Mouse (Mus musculus): ENCODE data around the gene Irf2bpl. TPM values are rescaled to one million over a fixed set of nuclear protein-coding genes. Genes with fewer than 3 reads are reported as not detected.

The Irf2bpl gene
- total and polyA plus RNA-seq, 3 experiments = 6.9 to 8.0 TPM; not detected in 1

DNA sequence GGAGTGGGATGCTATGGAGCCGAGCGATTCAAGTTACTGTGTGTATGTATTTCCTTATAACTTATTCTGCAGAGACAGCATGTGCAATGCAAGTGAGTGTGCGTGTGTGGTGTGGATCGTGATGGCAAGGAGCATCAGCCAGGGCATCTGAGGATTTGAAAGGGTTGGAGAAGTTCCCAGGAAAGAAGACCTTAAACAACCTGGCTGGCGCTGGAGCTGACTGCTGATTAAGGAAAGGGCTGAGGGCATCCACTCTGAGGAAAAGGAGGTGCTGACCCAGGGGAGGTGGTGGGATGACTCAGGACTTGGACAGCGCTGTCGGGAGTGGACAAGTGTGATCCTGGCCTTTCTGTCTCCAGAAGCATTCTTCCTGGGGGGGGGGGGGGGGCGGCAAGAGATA lies 27.3 kb downstream of the Irf2bpl start:
- DNase-seq (ENCODE audit: low read depth, low spot score) = no peak
- no peak for TF ChIP-seq SIN3A (IDR thresholded peaks at IDR 0.05; ENCODE audit: low read length)
- no peak for TF ChIP-seq RAD21 (IDR thresholded peaks at IDR 0.05; ENCODE audit: low read depth, low read length)
- no peak for TF ChIP-seq ZNF384 (IDR thresholded peaks at IDR 0.05; ENCODE audit: low read depth, low read length)
- no peak for TF ChIP-seq RCOR1 (IDR thresholded peaks at IDR 0.05; ENCODE audit: low read depth, low read length)
- TF ChIP-seq GABPA (IDR thresholded peaks at IDR 0.05; ENCODE audit: low read depth, low read length) = no peak
- TF ChIP-seq POLR2A (IDR thresholded peaks at IDR 0.05; ENCODE audit: control insufficient read depth in 1 of 2, insufficient read depth in 1 of 2, low read depth in 1 of 2, low read length in 2 of 2, poor library complexity in 1 of 2) = no peak
- no peak for TF ChIP-seq USF1 (IDR thresholded peaks at IDR 0.05; ENCODE audit: low read depth, low read length)
- TF ChIP-seq NRF1 (IDR thresholded peaks at IDR 0.05; ENCODE audit: insufficient read depth, low read depth, low read length, poor library complexity, severe bottlenecking) = no peak
- TF ChIP-seq KAT2A (conservative IDR thresholded peaks at IDR 0.05; ENCODE audit: low read depth, low read length) = no peak
- TF ChIP-seq ZMIZ1 (IDR thresholded peaks at IDR 0.05; ENCODE audit: low read depth, low read length) = no peak
- TF ChIP-seq TBP (IDR thresholded peaks at IDR 0.05; ENCODE audit: low read depth, low read length) = no peak
- no peak for TF ChIP-seq E2F4 (IDR thresholded peaks at IDR 0.05; ENCODE audit: borderline replicate concordance, low read depth, low read length)
- no peak for TF ChIP-seq NELFE (IDR thresholded peaks at IDR 0.05; ENCODE audit: low read depth, low read length)
- TF ChIP-seq CTCF (IDR thresholded peaks at IDR 0.05 in 2 of 3, conservative IDR thresholded peaks at IDR 0.05 in 1 of 3; ENCODE audit: control insufficient read depth in 1 of 3, insufficient read depth in 1 of 3, low read depth in 2 of 3, low read length in 3 of 3, poor library complexity in 1 of 3, severe bottlenecking in 1 of 3) = no peak
- H3K9ac ChIP-seq (ENCODE audit: control insufficient read depth, low read depth, low read length, poor library complexity, severe bottlenecking) = no peak overlapping the region
- no peaks in the 10 kb centered on the region for H3K9me3 ChIP-seq (replicated peaks; ENCODE audit: insufficient read depth, low read length)
- no peak overlapping the region for H3K27ac ChIP-seq (ENCODE audit: control insufficient read depth, low read depth, low read length)
- peaks cover 0 to under 1% of the 10 kb centered on the region in 2 experiments; a peak in 1 of 4 replicates for H3K27me3 ChIP-seq (ENCODE audit: control insufficient read depth in 1 of 2, insufficient read depth in 2 of 2, low read length in 2 of 2)
- no peaks in the 10 kb centered on the region for H3K79me2 ChIP-seq (ENCODE audit: control insufficient read depth, insufficient read depth, low read length, poor library complexity)
- H3K36me3 ChIP-seq (ENCODE audit: control insufficient read depth in 1 of 2, insufficient read depth in 2 of 2, low read length in 2 of 2) = no peaks in the 10 kb centered on the region; a peak in 1 of 4 replicates
- peaks cover 4 to 14% of the 10 kb centered on the region in 2 experiments; a peak in 3 of 4 replicates for H3K4me1 ChIP-seq (ENCODE audit: control insufficient read depth in 1 of 2, insufficient read depth in 2 of 2, low read length in 2 of 2)
- H3K4me3 ChIP-seq (ENCODE audit: control insufficient read depth in 1 of 2, insufficient read depth in 1 of 2, low read depth in 2 of 2, low read length in 2 of 2) = no peak overlapping the region

DNA sequence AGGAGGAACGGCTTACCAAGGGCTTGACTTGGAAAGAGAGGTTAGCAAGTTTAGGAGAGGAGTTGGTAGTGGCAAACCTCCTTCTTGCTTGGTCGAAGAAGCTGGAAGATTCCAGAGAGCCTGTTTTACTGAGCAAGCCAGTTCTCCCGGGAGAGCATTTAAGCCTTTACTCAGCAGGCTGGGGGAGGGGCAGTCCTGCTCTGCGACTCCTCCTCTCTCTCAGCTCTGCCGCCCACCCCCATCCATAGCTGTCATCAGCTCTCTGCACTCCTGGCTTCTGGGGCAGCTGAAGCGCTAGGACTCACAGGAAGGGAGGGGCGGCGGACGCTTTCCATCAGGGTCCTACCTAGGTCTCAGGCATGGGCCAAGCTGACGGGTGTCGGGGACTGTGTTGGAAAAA lies 28.9 kb downstream of the Irf2bpl start:
- no peaks in the 10 kb centered on the region; a peak in 1 of 4 replicates for H3K36me3 ChIP-seq (ENCODE audit: control insufficient read depth in 1 of 2, insufficient read depth in 2 of 2, low read length in 2 of 2)
- peaks cover 0 to 2% of the 10 kb centered on the region in 2 experiments; a peak in 2 of 4 replicates for H3K27me3 ChIP-seq (ENCODE audit: control insufficient read depth in 1 of 2, insufficient read depth in 2 of 2, low read length in 2 of 2)
- H3K9me3 ChIP-seq (replicated peaks; ENCODE audit: insufficient read depth, low read length) = no peaks in the 10 kb centered on the region
- H3K4me1 ChIP-seq (ENCODE audit: control insufficient read depth in 1 of 2, insufficient read depth in 2 of 2, low read length in 2 of 2) = peaks cover 4 to 14% of the 10 kb centered on the region in 2 experiments; a peak in 3 of 4 replicates
- no peaks in the 10 kb centered on the region for H3K79me2 ChIP-seq (ENCODE audit: control insufficient read depth, insufficient read depth, low read length, poor library complexity)
- H3K4me3 ChIP-seq (ENCODE audit: control insufficient read depth in 1 of 2, insufficient read depth in 1 of 2, low read depth in 2 of 2, low read length in 2 of 2) = no peak overlapping the region
- TF ChIP-seq ZKSCAN1 (IDR thresholded peaks at IDR 0.05; ENCODE audit: low read depth, low read length) (no peak), KAT2A (conservative IDR thresholded peaks at IDR 0.05; ENCODE audit: low read depth, low read length) (no peak), CHD2 (IDR thresholded peaks at IDR 0.05; ENCODE audit: low read length) (no peak), TBP (IDR thresholded peaks at IDR 0.05; ENCODE audit: low read depth, low read length) (no peak), CHD1 (IDR thresholded peaks at IDR 0.05; ENCODE audit: low read depth, low read length) (no peak), MAX (IDR thresholded peaks at IDR 0.05; ENCODE audit: low read length) (no peak), TAL1 (IDR thresholded peaks at IDR 0.05; ENCODE audit: low read length) (no peak), SIN3A (IDR thresholded peaks at IDR 0.05; ENCODE audit: low read length) (no peak)
- no peak overlapping the region for H3K27ac ChIP-seq (ENCODE audit: control insufficient read depth, low read depth, low read length)
- H3K9ac ChIP-seq (ENCODE audit: control insufficient read depth, low read depth, low read length, poor library complexity, severe bottlenecking) = no peak overlapping the region
- DNase-seq (ENCODE audit: low read depth, low spot score) = no peak

Measured in MEL (cell line).